Comparison of ENCODE assay signal across 35 mouse cellular contexts in the genomic region with DNA sequence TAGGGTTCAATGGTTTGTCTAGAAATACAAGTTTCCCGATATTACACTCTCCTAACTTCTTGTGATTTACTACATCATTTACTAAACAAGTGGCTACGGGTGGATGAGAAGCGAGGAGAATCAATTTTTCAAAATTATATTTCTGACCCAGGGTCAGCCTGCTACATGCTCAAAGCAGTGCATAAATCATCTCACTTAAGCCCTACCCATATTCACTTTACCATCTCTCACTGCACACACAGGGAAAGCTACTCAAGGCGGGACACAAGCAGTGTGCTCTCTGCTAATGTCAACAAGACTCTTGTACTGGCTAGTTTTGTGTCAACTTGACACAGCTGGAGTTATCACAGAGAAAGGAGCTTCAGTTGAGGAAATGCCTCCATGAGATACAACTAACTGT.
"Had no signal": no experiment of that assay in that cellular context is flagged by ENCODE, and none has a peak within 500 bp of the region (broad histone marks: within the 10 kb centered on the region; RNA-seq: fewer than 3 reads in every experiment).

No protein-coding gene starts in this region.

- H3K4me1 ChIP-seq: heart, embryonic 10.5 days; heart, embryonic 12.5 days; heart, embryonic 13.5 days; heart, embryonic 15.5 days; hindbrain, embryonic 10.5 days; hindbrain, embryonic 12.5 days; hindbrain, embryonic 13.5 days; hindbrain, embryonic 15.5 days; intestine, embryonic 15.5 days; kidney, embryonic 15.5 days had no signal

- H3K27me3 ChIP-seq: heart, embryonic 12.5 days; heart, embryonic 13.5 days; heart, embryonic 15.5 days; hindbrain, embryonic 12.5 days; hindbrain, embryonic 13.5 days; hindbrain, embryonic 15.5 days; intestine, embryonic 15.5 days; kidney, embryonic 15.5 days had no signal

- H3K27ac ChIP-seq: heart, embryonic 10.5 days; heart, embryonic 13.5 days; heart, embryonic 15.5 days; hindbrain, embryonic 10.5 days; hindbrain, embryonic 12.5 days; hindbrain, embryonic 13.5 days; hindbrain, embryonic 14.5 days; hindbrain, embryonic 15.5 days; hindbrain, postnatal 0 days; intestine, embryonic 15.5 days; kidney, embryonic 15.5 days; kidney, postnatal 0 days; layer of hippocampus, adult 2 months had no signal

- ATAC-seq: hindbrain, embryonic 16.5 days; hindbrain, postnatal 0 days; inflammation-experienced regulatory T-cells, adult 6 months; intestine, embryonic 15.5 days; intestine, embryonic 16.5 days; intestine, postnatal 0 days had no signal

- H3K9me3 ChIP-seq: heart, embryonic 10.5 days; heart, embryonic 12.5 days; heart, embryonic 13.5 days; heart, embryonic 15.5 days; hindbrain, embryonic 10.5 days; hindbrain, embryonic 12.5 days; hindbrain, embryonic 13.5 days; hindbrain, embryonic 15.5 days; intestine, embryonic 15.5 days; kidney, embryonic 15.5 days had no signal

- H3K9ac ChIP-seq: heart, embryonic 12.5 days; heart, embryonic 13.5 days; heart, embryonic 15.5 days; hindbrain, embryonic 12.5 days; hindbrain, embryonic 13.5 days; hindbrain, embryonic 14.5 days; hindbrain, embryonic 15.5 days; intestine, embryonic 15.5 days; kidney, embryonic 15.5 days had no signal

- H3K4me2 ChIP-seq: heart, embryonic 11.5 days; heart, embryonic 12.5 days; heart, embryonic 13.5 days; heart, embryonic 15.5 days; hindbrain, embryonic 12.5 days; hindbrain, embryonic 13.5 days; hindbrain, embryonic 14.5 days; hindbrain, embryonic 15.5 days; intestine, embryonic 15.5 days; kidney, embryonic 15.5 days had no signal

- H3K36me3 ChIP-seq: heart, embryonic 10.5 days; heart, embryonic 12.5 days; heart, embryonic 13.5 days; heart, embryonic 15.5 days; hindbrain, embryonic 10.5 days; hindbrain, embryonic 12.5 days; hindbrain, embryonic 13.5 days; hindbrain, embryonic 15.5 days; intestine, embryonic 15.5 days; kidney, embryonic 15.5 days had no signal

- H3K4me3 ChIP-seq: heart, embryonic 10.5 days; heart, embryonic 12.5 days; heart, embryonic 13.5 days; heart, embryonic 15.5 days; hindbrain, embryonic 10.5 days; hindbrain, embryonic 12.5 days; hindbrain, embryonic 13.5 days; hindbrain, embryonic 15.5 days; intestine, embryonic 15.5 days; kidney, embryonic 15.5 days; layer of hippocampus, adult 2 months had no signal

- DNase-seq: heart, postnatal 10 days; heart, postnatal 14 days; heart, postnatal 36 days; heart, postnatal 4 days; kidney, adult 11 months; kidney, adult 18-20 months; kidney, adult 2 months; kidney, adult 8-10 months; kidney, adult 9 months; kidney, postnatal 10 days; kidney, postnatal 14 days; kidney, postnatal 25 days; kidney, postnatal 36 days; kidney, postnatal 4 days; layer of hippocampus, adult 9-11 months; layer of hippocampus, postnatal 36 days had no signal
